10 mouse cellular contexts compared by ENCODE assay signal in genomic region chr4:26929879-26930481, GRCm38 (mm10).
A peak's percentile ranks its signal among the peaks of the same experiment; 100 is the strongest.
DNase-seq lines count a peak whose midpoint lies in the region; ATAC-seq and TF ChIP-seq lines count a peak whose summit lies in the region.
"Had no signal": no experiment of that assay in that cellular context is flagged by ENCODE, and none has a peak within 500 bp of the region (broad histone marks: within the 10 kb centered on the region; RNA-seq: fewer than 3 reads in every experiment).

No protein-coding gene starts in this region.

- no peak overlapping the region for H3K4me2 ChIP-seq in liver, postnatal 0 days (ENCODE audit: low read depth, low read length)

- H3K36me3 ChIP-seq in liver, postnatal 0 days (replicated peaks; ENCODE audit: insufficient read depth, low read length) = no peaks in the 10 kb centered on the region

- no peaks in the 10 kb centered on the region for H3K4me1 ChIP-seq in liver, postnatal 0 days (ENCODE audit: insufficient read depth)

- H3K9me3 ChIP-seq in liver, postnatal 0 days (ENCODE audit: low read length) = no peaks in the 10 kb centered on the region

- TF ChIP-seq EP300 in liver, postnatal 0 days (IDR thresholded peaks at IDR 0.05; ENCODE audit: low read depth) = no peak

- DNase-seq in cerebellum, postnatal 36 days = no peak
- DNase-seq in liver, postnatal 0 days = no peak
- no peak for DNase-seq in liver
- peak; percentile 33 for DNase-seq in forelimb bud, embryonic 11.5 days (ENCODE audit: low read depth, low spot score)
- peak; percentile 43 for DNase-seq in retina, postnatal 1 day
- DNase-seq in kidney, postnatal 10 days = no peak
- no peak for DNase-seq in cerebellum, adult 9-11 months
- DNase-seq: B cell, adult 2 months; kidney, adult 9 months had no signal

- H3K9ac ChIP-seq in liver, postnatal 0 days (replicated peaks) = no peak overlapping the region

- TF ChIP-seq CTCF in liver, postnatal 0 days (IDR thresholded peaks at IDR 0.05; ENCODE audit: low read depth) = peak; percentile 12; the same call in 1 of the 2 replicates

- ATAC-seq in cerebellum, adult (ENCODE audit: insufficient number of reproducible peaks, low FRiP score, low TSS enrichment) = peak; percentile 66
- ATAC-seq in liver, postnatal 0 days = no peak

- no peaks in the 10 kb centered on the region for H3K27me3 ChIP-seq in liver, postnatal 0 days (ENCODE audit: insufficient read depth, low read length)

- H3K4me3 ChIP-seq in liver, postnatal 0 days (ENCODE audit: low read depth, low read length) = no peak overlapping the region

- no peak overlapping the region for H3K27ac ChIP-seq in liver, postnatal 0 days (ENCODE audit: low read depth)

- WGBS in liver, postnatal 0 days (ENCODE audit: insufficient replicate concordance) = 63% methylated on average over 6 of the region's 6 CpGs

Comparison
In these comparisons a context has a peak if more than half of its experiments do, and no peak if none do; other contexts are left out.
1. DNase-seq: peak in forelimb bud, embryonic 11.5 days (single experiment) and retina, postnatal 1 day (single experiment); none in cerebellum, postnatal 36 days (0 of 2), liver, postnatal 0 days (single experiment), liver (single experiment), kidney, postnatal 10 days (single experiment) and cerebellum, adult 9-11 months (single experiment).